Mouse (Mus musculus) kidney, embryonic 15.5 days (tissue): Measurements from ENCODE around the gene Vwf. TPM values are rescaled to one million over a fixed set of nuclear protein-coding genes. Genes with fewer than 3 reads are reported as not detected.

ENCODE experiments used
- ATAC-seq: fragments of 200-750 bp; cut with Nextera tagmentation; replicated peaks from 2 replicates; pipeline ENCODE4 v1.8.0; 2017; ENCODE audit warnings: moderate TSS enrichment; ENCODE audit not compliant: low FRiP score
- H3K27ac ChIP-seq: fragments of 300-500 bp; sonication (generic); 2 replicates; pipeline ENCODE4 v1.5.1; 2015; ENCODE audit warnings: mild to moderate bottlenecking, inconsistent platforms
- H3K27me3 ChIP-seq: fragments of 300-500 bp; sonication (generic); 2 replicates; pipeline ENCODE4 v1.6.1; 2015; ENCODE audit warnings: inconsistent platforms
- H3K36me3 ChIP-seq: fragments of 300-500 bp; sonication (generic); 2 replicates; pipeline ENCODE4 v1.6.1; 2015; ENCODE audit warnings: inconsistent platforms
- H3K4me1 ChIP-seq: fragments of 300-500 bp; sonication (generic); 2 replicates; pipeline ENCODE4 v1.6.1; 2015; ENCODE audit warnings: inconsistent platforms
- H3K4me2 ChIP-seq: fragments of 300-500 bp; sonication (generic); 2 replicates; pipeline ENCODE4 v1.6.1; 2015; ENCODE audit warnings: moderate library complexity, mild to moderate bottlenecking, inconsistent platforms
- H3K4me3 ChIP-seq: fragments of 300-500 bp; sonication (generic); replicated peaks from 2 replicates; pipeline ENCODE4 v1.5.1; 2015; ENCODE audit warnings: mild to moderate bottlenecking, inconsistent platforms
- H3K9ac ChIP-seq: fragments of 300-500 bp; sonication (generic); 2 replicates; pipeline ENCODE4 v1.6.1; 2015; ENCODE audit warnings: mild to moderate bottlenecking, inconsistent platforms
- H3K9me3 ChIP-seq: fragments of 300-500 bp; sonication (generic); replicated peaks from 2 replicates; pipeline ENCODE4 v1.6.1; 2016; ENCODE audit warnings: inconsistent platforms
- WGBS: fragments of 180-500 bp; shearing (Covaris S2); methylation state at CpG from one replicate; pipeline ENCODE4 v1.1.7; 2015; ENCODE audit warnings: mixed read lengths; 5-methylcytosine and 5-hydroxymethylcytosine counted together
- polyA plus RNA-seq: library from polyadenylated mRNA; unstranded; fragments of >200 nt; fragmentation: Nextera tagmentation; extraction: Ambion mirVana; gene quantifications from 2 replicates; pipeline ENCODE4 v1.2.1, GENCODE M21; 2015

The Vwf gene
- polyA plus RNA-seq, 1 experiment from 2014 or later = 6.6 TPM

DNA sequence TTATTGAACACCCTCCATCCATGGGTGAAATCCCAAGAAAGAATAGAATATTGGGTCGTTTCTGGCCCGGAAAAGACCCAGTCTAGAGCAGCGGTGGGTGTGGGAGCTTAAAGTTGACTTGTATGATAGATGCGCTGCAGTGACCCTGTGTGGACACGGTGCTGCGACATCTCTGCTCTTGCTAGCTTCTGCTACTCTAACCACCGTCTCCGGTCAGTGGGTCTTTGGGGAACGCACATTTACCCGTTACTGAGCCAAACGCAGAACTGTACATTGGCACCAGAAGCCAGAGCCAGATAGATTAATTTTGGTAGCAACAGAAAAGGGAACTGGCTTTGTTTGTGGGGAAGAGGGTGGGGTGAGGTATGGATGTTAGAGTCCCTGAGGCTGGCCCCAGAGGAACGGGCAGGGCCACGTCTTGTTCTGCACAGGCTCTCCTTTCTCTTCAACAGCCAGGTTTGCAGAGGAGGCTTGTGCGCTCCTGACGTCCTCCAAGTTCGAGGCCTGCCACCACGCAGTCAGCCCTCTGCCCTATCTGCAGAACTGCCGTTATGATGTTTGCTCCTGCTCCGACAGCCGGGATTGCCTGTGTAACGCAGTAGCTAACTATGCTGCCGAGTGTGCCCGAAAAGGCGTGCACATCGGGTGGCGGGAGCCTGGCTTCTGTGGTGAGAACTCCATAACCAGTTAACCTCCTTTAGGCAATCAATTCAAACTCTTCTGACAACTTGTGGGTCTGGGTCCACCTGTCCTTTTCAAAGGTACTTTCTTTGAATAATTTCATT, 57.3 kb downstream of the Vwf start:
- no peaks in the 10 kb centered on the region for H3K36me3 ChIP-seq
- no peak for ATAC-seq
- H3K9me3 ChIP-seq = no peaks in the 10 kb centered on the region
- peaks cover 19% of the 10 kb centered on the region for H3K4me1 ChIP-seq
- no peak overlapping the region for H3K27ac ChIP-seq
- WGBS = 79% methylated on average over 26 of the region's 26 CpGs
- H3K4me3 ChIP-seq = no peak overlapping the region
- H3K4me2 ChIP-seq = peak overlapping the region; percentile 45
- peaks cover 21% of the 10 kb centered on the region for H3K27me3 ChIP-seq
- H3K9ac ChIP-seq = no peak overlapping the region

DNA sequence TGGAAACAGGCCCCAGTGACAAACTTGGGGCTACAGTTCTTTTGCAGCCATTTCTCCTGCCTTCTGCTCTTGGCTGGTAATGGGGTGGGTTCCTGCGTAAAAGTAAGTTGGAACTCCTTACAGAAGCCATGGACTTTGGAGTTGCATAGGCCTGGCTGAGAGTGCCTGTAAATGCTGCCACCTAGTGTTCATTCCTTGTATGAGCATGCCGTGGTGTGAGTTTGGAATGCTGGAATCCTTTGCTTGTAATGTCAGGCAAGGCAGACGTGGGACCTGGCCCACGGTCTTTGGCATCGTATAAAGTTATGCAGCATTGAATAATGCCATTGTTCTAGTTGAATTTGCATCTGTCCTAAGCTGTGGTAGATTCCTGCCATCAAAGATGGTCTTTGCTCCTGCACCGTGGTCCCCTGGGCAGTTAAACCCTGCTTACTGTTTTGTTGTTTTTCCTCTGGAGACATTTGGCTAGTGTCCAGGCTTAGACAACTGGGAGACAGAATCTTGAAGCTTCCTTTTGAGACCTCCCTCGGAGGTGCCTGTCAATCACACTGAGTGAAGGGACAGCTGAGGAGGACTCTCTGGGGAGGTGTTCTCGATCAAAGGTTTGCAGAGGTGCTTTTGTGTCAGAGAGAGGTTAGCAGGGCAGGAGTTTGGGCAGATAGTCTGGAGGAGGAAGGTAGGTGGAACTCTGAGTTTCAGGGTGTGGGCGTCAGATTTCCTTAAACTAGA, 58.1 kb downstream of the Vwf start:
- WGBS = 18% methylated on average over 9 of the region's 9 CpGs
- Histone ChIP-seq H3K4me2 (0 out of 2 replicates have a peak overlapping the region, but pooled peaks have one; percentile 39), H3K9me3 (no peaks in the 10 kb centered on the region), H3K9ac (no peak overlapping the region), H3K36me3 (no peaks in the 10 kb centered on the region), H3K4me3 (no peak overlapping the region), H3K27me3 (peaks cover 21% of the 10 kb centered on the region), H3K27ac (no peak overlapping the region), H3K4me1 (peaks cover 19% of the 10 kb centered on the region)
- ATAC-seq = peak; percentile 44; the same call in 1 of the 2 replicates

- H3K27ac ChIP-seq = no peak overlapping the region
- no peak overlapping the region for H3K9ac ChIP-seq
- WGBS = 69% methylated on average over 6 of the region's 6 CpGs
- peaks cover 11% of the 10 kb centered on the region for H3K27me3 ChIP-seq
- no peaks in the 10 kb centered on the region for H3K36me3 ChIP-seq
- no peak overlapping the region for H3K4me3 ChIP-seq
- H3K4me1 ChIP-seq = 0 out of 2 replicates have a peak, but pooled peaks cover 5% of the 10 kb centered on the region
- no peaks in the 10 kb centered on the region for H3K9me3 ChIP-seq
- no peak overlapping the region for H3K4me2 ChIP-seq
- no peak for ATAC-seq
Measured at GRCm38 (mm10) chr6:125609025-125609424, 62.5 kb downstream of the Vwf start.

DNA sequence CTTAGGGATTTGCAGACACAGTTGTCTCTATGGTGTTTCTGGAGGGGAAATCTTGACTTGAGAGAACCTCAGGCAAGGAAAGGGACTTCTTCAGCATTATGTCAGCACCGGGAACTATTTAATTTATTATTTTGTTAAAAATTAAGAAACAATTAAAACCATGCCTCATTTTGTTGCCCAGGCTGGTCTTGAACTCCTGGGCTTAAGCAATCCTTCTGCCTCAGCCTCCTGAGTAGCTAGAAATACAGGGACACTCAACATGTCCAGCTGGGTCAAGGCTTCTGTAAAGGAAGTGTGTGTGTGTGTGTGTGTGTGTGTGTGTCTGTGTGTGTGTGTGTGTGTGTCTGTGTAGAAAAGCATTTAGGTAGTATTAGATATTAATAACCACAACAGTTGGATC, 71.3 kb downstream of the Vwf start:
- H3K4me1 ChIP-seq = 0 out of 2 replicates have a peak, but pooled peaks cover 4% of the 10 kb centered on the region
- H3K27ac ChIP-seq = no peak overlapping the region
- H3K9me3 ChIP-seq = no peaks in the 10 kb centered on the region
- H3K27me3 ChIP-seq = 0 out of 2 replicates have a peak, but pooled peaks cover 6% of the 10 kb centered on the region
- no peak for ATAC-seq
- WGBS = 91% methylated on average over 1 of the region's 1 CpGs
- H3K36me3 ChIP-seq = no peaks in the 10 kb centered on the region
- no peak overlapping the region for H3K4me2 ChIP-seq
- no peak overlapping the region for H3K4me3 ChIP-seq
- no peak overlapping the region for H3K9ac ChIP-seq

DNA sequence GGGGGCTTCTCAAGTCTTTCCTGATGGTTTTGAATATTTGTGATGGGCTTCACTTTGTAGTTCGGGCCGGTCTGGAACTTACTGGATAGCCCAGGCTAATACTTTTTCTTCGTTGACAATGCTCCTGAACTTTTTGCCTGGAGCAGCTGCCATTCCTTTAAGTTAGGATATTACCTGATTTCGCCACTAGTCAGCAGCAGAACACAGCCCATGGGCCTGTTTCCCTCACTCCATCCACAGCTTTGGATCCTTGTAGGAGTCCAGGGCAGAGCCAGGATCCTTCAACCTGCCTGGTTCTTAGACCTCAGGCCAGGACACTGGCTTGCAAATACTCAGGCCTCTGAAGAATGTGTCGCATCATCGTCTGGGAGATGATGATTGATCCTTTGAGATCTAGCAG, 74.2 kb downstream of the Vwf start:
- Histone ChIP-seq H3K4me2 (no peak overlapping the region), H3K4me3 (no peak overlapping the region), H3K4me1 (0 out of 2 replicates have a peak, but pooled peaks cover 4% of the 10 kb centered on the region), H3K9me3 (no peaks in the 10 kb centered on the region), H3K9ac (no peak overlapping the region), H3K36me3 (no peaks in the 10 kb centered on the region), H3K27ac (no peak overlapping the region), H3K27me3 (0 out of 2 replicates have a peak, but pooled peaks cover 3% of the 10 kb centered on the region)
- ATAC-seq = no peak
- WGBS = 46% methylated on average over 6 of the region's 6 CpGs

- H3K36me3 ChIP-seq = no peaks in the 10 kb centered on the region
- H3K9ac ChIP-seq = no peak overlapping the region
- 0 out of 2 replicates have a peak, but pooled peaks cover 3% of the 10 kb centered on the region for H3K27me3 ChIP-seq
- 0 out of 2 replicates have a peak, but pooled peaks cover 4% of the 10 kb centered on the region for H3K4me1 ChIP-seq
- no peak overlapping the region for H3K27ac ChIP-seq
- no peak overlapping the region for H3K4me2 ChIP-seq
- WGBS = 64% methylated on average over 2 of the region's 2 CpGs
- H3K4me3 ChIP-seq = no peak overlapping the region
- no peak for ATAC-seq
- H3K9me3 ChIP-seq = no peaks in the 10 kb centered on the region
Measured at GRCm38 (mm10) chr6:125622434-125622833, 75.9 kb downstream of the Vwf start.

DNA sequence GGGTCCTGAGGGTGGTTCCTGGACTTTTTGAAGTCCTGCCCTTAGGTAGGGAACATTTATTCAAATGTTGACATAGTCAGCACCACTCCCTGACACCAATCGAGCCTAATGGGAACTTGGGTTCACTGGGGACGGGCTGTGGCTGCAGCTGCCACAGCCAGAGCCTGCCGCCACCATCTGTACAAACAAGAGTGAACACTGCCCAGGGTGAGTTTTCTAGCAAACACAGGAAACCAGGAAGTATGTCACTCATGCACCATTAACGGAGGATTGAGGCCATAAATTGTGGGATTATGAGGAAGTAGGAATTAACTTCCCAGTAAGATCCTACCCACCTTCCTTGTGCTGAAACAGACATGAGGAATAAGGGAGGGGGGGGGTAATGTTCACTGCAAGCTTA, 93.9 kb downstream of the Vwf start:
- Histone ChIP-seq H3K4me3 (no peak overlapping the region), H3K27ac (no peak overlapping the region), H3K9ac (no peak overlapping the region), H3K4me1 (no peaks in the 10 kb centered on the region), H3K36me3 (no peaks in the 10 kb centered on the region), H3K27me3 (no peaks in the 10 kb centered on the region), H3K9me3 (no peaks in the 10 kb centered on the region), H3K4me2 (no peak overlapping the region)
- no peak for ATAC-seq
- 39% methylated on average over 4 of the region's 4 CpGs for WGBS

DNA sequence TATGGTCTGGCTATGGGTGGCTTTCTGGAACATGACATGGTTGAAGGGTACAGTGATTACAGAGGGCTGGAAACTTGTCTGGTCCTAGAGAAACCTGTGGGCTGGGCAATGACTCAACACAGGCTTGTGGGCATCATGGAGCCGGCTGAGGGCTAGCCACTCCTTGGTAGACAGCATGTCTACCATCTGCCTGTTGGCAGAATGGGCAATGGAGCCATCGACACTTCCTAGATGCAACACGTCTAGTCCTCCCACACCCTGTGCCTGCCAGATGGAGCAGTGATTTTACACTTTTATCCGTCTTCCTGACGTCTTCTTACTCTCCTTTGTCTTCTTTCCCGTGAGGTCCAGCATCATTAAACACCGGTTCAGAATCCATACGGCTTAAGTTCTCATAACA, 94.6 kb downstream of the Vwf start:
- H3K27ac ChIP-seq = no peak overlapping the region
- no peak for ATAC-seq
- H3K4me2 ChIP-seq = no peak overlapping the region
- no peak overlapping the region for H3K9ac ChIP-seq
- no peaks in the 10 kb centered on the region for H3K27me3 ChIP-seq
- 80% methylated on average over 8 of the region's 8 CpGs for WGBS
- no peak overlapping the region for H3K4me3 ChIP-seq
- H3K36me3 ChIP-seq = no peaks in the 10 kb centered on the region
- H3K9me3 ChIP-seq = no peaks in the 10 kb centered on the region
- H3K4me1 ChIP-seq = no peaks in the 10 kb centered on the region

DNA sequence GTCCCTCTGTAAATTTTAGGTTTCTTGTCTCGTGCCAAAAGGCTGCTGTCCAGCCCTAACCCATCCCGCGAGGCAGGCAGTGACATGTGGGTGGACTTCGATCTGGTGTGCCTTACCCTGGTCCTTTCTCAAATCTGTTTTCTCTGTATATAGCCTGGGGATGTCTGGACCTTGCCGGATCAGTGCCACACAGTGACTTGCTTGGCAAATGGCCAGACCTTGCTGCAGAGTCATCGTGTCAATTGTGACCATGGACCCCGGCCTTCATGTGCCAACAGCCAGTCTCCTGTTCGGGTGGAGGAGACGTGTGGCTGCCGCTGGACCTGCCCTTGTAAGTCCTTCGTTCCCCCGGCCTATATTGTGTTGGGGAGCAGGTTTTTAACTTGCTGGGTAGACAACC, 102.4 kb downstream of the Vwf start:
- Histone ChIP-seq H3K9me3 (no peaks in the 10 kb centered on the region), H3K4me3 (no peak overlapping the region), H3K9ac (no peak overlapping the region), H3K27ac (no peak overlapping the region), H3K4me1 (no peaks in the 10 kb centered on the region), H3K4me2 (no peak overlapping the region), H3K36me3 (no peaks in the 10 kb centered on the region), H3K27me3 (no peaks in the 10 kb centered on the region)
- no peak for ATAC-seq
- 78% methylated on average over 12 of the region's 12 CpGs for WGBS

DNA sequence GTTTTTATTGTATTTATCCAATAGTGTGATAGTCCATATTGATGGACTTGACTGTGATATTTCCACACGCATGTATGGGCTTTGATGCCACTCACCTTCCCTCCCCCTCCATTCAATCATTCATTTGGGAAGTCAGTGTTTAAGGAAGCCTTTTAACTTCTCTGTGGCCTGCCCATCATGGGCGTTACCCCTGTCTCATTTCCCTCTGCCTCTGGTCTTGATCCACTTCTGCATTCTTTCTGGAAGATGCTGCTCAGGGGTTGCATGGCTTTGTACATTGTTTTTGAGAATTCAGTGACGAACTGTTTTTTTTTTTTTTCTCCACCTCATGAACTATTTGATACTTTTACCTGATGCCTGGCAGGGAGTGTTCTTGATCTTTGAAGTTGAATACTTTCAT, 104.8 kb downstream of the Vwf start:
- H3K36me3 ChIP-seq = no peaks in the 10 kb centered on the region
- 79% methylated on average over 3 of the region's 3 CpGs for WGBS
- H3K9ac ChIP-seq = no peak overlapping the region
- no peak for ATAC-seq
- H3K9me3 ChIP-seq = no peaks in the 10 kb centered on the region
- H3K27ac ChIP-seq = no peak overlapping the region
- H3K27me3 ChIP-seq = no peaks in the 10 kb centered on the region
- no peak overlapping the region for H3K4me3 ChIP-seq
- no peaks in the 10 kb centered on the region for H3K4me1 ChIP-seq
- no peak overlapping the region for H3K4me2 ChIP-seq

- Histone ChIP-seq H3K4me3 (no peak overlapping the region), H3K27me3 (no peaks in the 10 kb centered on the region), H3K4me2 (no peak overlapping the region), H3K9ac (no peak overlapping the region), H3K4me1 (no peaks in the 10 kb centered on the region), H3K27ac (no peak overlapping the region), H3K9me3 (no peaks in the 10 kb centered on the region), H3K36me3 (no peaks in the 10 kb centered on the region)
- WGBS = 37% methylated on average over 1 of the region's 1 CpGs
- no peak for ATAC-seq
Measured at GRCm38 (mm10) chr6:125653416-125653815, 106.8 kb downstream of the Vwf start.

GRCm38 (mm10) chr6:125656921-125657320, 110.3 kb downstream of the Vwf start:
- ATAC-seq = no peak
- no peaks in the 10 kb centered on the region for H3K36me3 ChIP-seq
- no peak overlapping the region for H3K4me2 ChIP-seq
- H3K27ac ChIP-seq = no peak overlapping the region
- H3K4me1 ChIP-seq = 0 out of 2 replicates have a peak, but pooled peaks cover 2% of the 10 kb centered on the region
- WGBS = 84% methylated on average over 13 of the region's 13 CpGs
- H3K27me3 ChIP-seq = no peaks in the 10 kb centered on the region
- no peak overlapping the region for H3K9ac ChIP-seq
- H3K4me3 ChIP-seq = no peak overlapping the region
- no peaks in the 10 kb centered on the region for H3K9me3 ChIP-seq
